Mouse (Mus musculus): ENCODE measurements around the gene Arhgap36. TPM values are rescaled to one million over a fixed set of nuclear protein-coding genes. Genes with fewer than 3 reads are reported as not detected.

The Arhgap36 gene
- total RNA-seq (2023): not detected

GRCm38 (mm10) chrX:49463442-49463970 is at the start of gene Arhgap36:
Arhgap36 (plus strand) TSS chrX:49463945.

Other genes with a start within 250 kb of the Arhgap36 start
- 10 to 100 TPM; 10.2 to 10.4 TPM for gene Enox2, start 175.7 kb upstream of the Arhgap36 start, total RNA-seq (2023)
- not detected for gene Olfr1320, start 208.4 kb downstream of the Arhgap36 start, total RNA-seq (2023)